Mouse (Mus musculus) stomach, postnatal 0 days (tissue): ENCODE measurements at regions not wholly inside any gene's neighbourhood (a gene's known extent, or its start where the extent isn't known, plus 50 kb on each side); places are given as distances from the start of the nearest gene placed in this dataset.

Source experiments
- CTCF ChIP-seq: IDR thresholded peaks from 2 replicates; pipeline ENCODE4 v1.5.1; 2016; ENCODE audit warnings: antibody characterized with exemption, low read depth, mild to moderate bottlenecking, moderate library complexity
- EP300 ChIP-seq: optimal IDR thresholded peaks from 2 replicates; pipeline ENCODE3; 2016; ENCODE audit warnings: antibody characterized with exemption

GRCm38 (mm10) chr13:115308586-115308985 is 206.8 kb upstream of the Itga1 start:
- TF ChIP-seq CTCF: no peak
- TF ChIP-seq EP300: no peak
